Mouse (Mus musculus) monocyte, adult 2 months (primary cell): ENCODE results near the gene Snx15.

Source experiments
- DNase-seq, 2 experiments: peaks; one replicate each; pipeline ENCODE4 v3.0.0; 2022; ENCODE audit warnings: low spot score in 2 of 2, low read depth in 1 of 2

Snx15 gene

DNA sequence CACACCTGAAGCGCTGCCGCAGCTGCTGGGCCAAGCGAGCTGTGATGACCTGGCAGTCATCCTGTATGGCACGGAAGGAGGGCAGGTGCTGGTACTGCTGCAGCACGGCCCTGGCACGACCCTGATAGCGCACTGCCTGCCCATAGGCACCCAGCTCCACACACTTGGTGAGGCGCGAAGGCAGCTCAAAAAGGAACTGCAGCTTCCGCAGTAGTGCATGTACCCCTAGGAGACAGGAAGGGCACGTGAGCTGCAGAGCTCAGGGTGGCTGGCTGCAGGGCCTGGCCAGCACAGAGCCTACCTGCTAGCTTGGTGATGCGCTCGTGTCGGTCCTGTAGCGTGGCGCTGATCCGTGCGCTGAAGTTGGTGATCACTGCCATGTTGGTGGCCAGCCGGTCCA lies 56.8 kb downstream of the Snx15 start:
- DNase-seq = no peak

- DNase-seq = no peak
Measured at GRCm38 (mm10) chr19:6070571-6071250, 57.4 kb downstream of the Snx15 start.

GRCm38 (mm10) chr19:6069851-6070250 lies 58.3 kb downstream of the Snx15 start:
- DNase-seq = no peak
